Comparison of ENCODE assay signal across 8 mouse cellular contexts in genomic region chr4:54947056-54947990, GRCm38 (mm10). TPM values are rescaled to one million over a fixed set of nuclear protein-coding genes. Genes with fewer than 3 reads are reported as not detected.
DNase-seq lines count a peak whose midpoint lies in the region; ATAC-seq lines count a peak whose summit lies in the region.

No protein-coding gene starts in this region.

- no peaks in the 10 kb centered on the region for H3K9me3 ChIP-seq in embryonic facial prominence, embryonic 14.5 days (ENCODE audit: control insufficient read depth, low read length)
- no peaks in the 10 kb centered on the region for H3K9me3 ChIP-seq in hindbrain, embryonic 12.5 days (replicated peaks)
- H3K9me3 ChIP-seq in limb, embryonic 13.5 days: no peaks in the 10 kb centered on the region
- H3K9me3 ChIP-seq in neural tube, embryonic 11.5 days (ENCODE audit: control insufficient read depth, low read length): no peaks in the 10 kb centered on the region

- peak; percentile 19 for DNase-seq in kidney, adult 11 months
- no peak for DNase-seq in kidney, adult 8-10 months
- DNase-seq in adipocyte (ENCODE audit: low spot score): peak; percentile 78
- DNase-seq in embryonic facial prominence, embryonic 14.5 days (ENCODE audit: low spot score): peak; percentile 86
- peak; percentile 84 for DNase-seq in neural tube, embryonic 11.5 days (ENCODE audit: low spot score)
- DNase-seq in spleen, postnatal 36 days (ENCODE audit: low spot score in 2 of 2): no peak

- H3K4me3 ChIP-seq in embryonic facial prominence, embryonic 14.5 days (ENCODE audit: low read depth, low read length): peak overlapping the region; percentile 67
- H3K4me3 ChIP-seq in hindbrain, embryonic 12.5 days: peak overlapping the region; percentile 85
- peak overlapping the region; percentile 80 for H3K4me3 ChIP-seq in limb, embryonic 13.5 days
- H3K4me3 ChIP-seq in neural tube, embryonic 11.5 days (ENCODE audit: low read depth, low read length): peak overlapping the region; percentile 90

- WGBS in embryonic facial prominence, embryonic 14.5 days: under 1% methylated on average over 31 of the region's 35 CpGs
- WGBS in hindbrain, embryonic 12.5 days: under 1% methylated on average over 30 of the region's 35 CpGs
- WGBS in limb, embryonic 13.5 days: under 1% methylated on average over 32 of the region's 35 CpGs
- 0% methylated on average over 29 of the region's 35 CpGs for WGBS in neural tube, embryonic 11.5 days

- H3K27me3 ChIP-seq in embryonic facial prominence, embryonic 14.5 days (replicated peaks; ENCODE audit: control insufficient read depth, insufficient read depth, low read length): no peaks in the 10 kb centered on the region
- no peaks in the 10 kb centered on the region for H3K27me3 ChIP-seq in hindbrain, embryonic 12.5 days
- no peaks in the 10 kb centered on the region for H3K27me3 ChIP-seq in limb, embryonic 13.5 days
- no peaks in the 10 kb centered on the region for H3K27me3 ChIP-seq in neural tube, embryonic 11.5 days (ENCODE audit: control insufficient read depth, insufficient read depth, low read length)

- H3K27ac ChIP-seq in embryonic facial prominence, embryonic 14.5 days (replicated peaks; ENCODE audit: low read depth, low read length): peak overlapping the region; percentile 91
- peak overlapping the region; percentile 99 for H3K27ac ChIP-seq in hindbrain, embryonic 12.5 days
- H3K27ac ChIP-seq in limb, embryonic 13.5 days: peak overlapping the region; percentile 97
- peak overlapping the region; percentile 99 for H3K27ac ChIP-seq in neural tube, embryonic 11.5 days (ENCODE audit: low read depth, low read length)

- peak overlapping the region; percentile 86 for H3K9ac ChIP-seq in embryonic facial prominence, embryonic 14.5 days (ENCODE audit: low read depth, low read length)
- H3K9ac ChIP-seq in hindbrain, embryonic 12.5 days: peak overlapping the region; percentile 97
- H3K9ac ChIP-seq in limb, embryonic 13.5 days: peak overlapping the region; percentile 94
- H3K9ac ChIP-seq in neural tube, embryonic 11.5 days (ENCODE audit: low read length): peak overlapping the region; percentile 98

- peaks cover 10% of the 10 kb centered on the region for H3K4me1 ChIP-seq in embryonic facial prominence, embryonic 14.5 days (ENCODE audit: control insufficient read depth, insufficient read depth, low read length)
- peaks cover 14% of the 10 kb centered on the region for H3K4me1 ChIP-seq in hindbrain, embryonic 12.5 days
- peaks cover 26% of the 10 kb centered on the region for H3K4me1 ChIP-seq in limb, embryonic 13.5 days
- H3K4me1 ChIP-seq in neural tube, embryonic 11.5 days (ENCODE audit: control insufficient read depth, insufficient read depth, low read length): 0 out of 2 replicates have a peak, but pooled peaks cover 4% of the 10 kb centered on the region

- no peaks in the 10 kb centered on the region for H3K36me3 ChIP-seq in embryonic facial prominence, embryonic 14.5 days (ENCODE audit: control insufficient read depth, insufficient read depth, low read length)
- no peaks in the 10 kb centered on the region for H3K36me3 ChIP-seq in hindbrain, embryonic 12.5 days
- H3K36me3 ChIP-seq in limb, embryonic 13.5 days: no peaks in the 10 kb centered on the region
- H3K36me3 ChIP-seq in neural tube, embryonic 11.5 days (ENCODE audit: control insufficient read depth, insufficient read depth, low read length): no peaks in the 10 kb centered on the region

- ATAC-seq in embryonic facial prominence, embryonic 14.5 days (ENCODE audit: low read depth): peak; percentile 66
- peak; percentile 38 for ATAC-seq in hindbrain, embryonic 12.5 days (ENCODE audit: low FRiP score)
- peak; percentile 35 for ATAC-seq in limb, embryonic 13.5 days (ENCODE audit: low FRiP score, low read depth)
- ATAC-seq in neural tube, embryonic 11.5 days (ENCODE audit: insufficient read depth, low FRiP score, low TSS enrichment): peak; percentile 31

- H3K4me2 ChIP-seq in embryonic facial prominence, embryonic 14.5 days (ENCODE audit: low read depth, low read length): peak overlapping the region; percentile 69
- H3K4me2 ChIP-seq in hindbrain, embryonic 12.5 days (replicated peaks): peak overlapping the region; percentile 58
- peak overlapping the region; percentile 89 for H3K4me2 ChIP-seq in limb, embryonic 13.5 days (replicated peaks)
- H3K4me2 ChIP-seq in neural tube, embryonic 11.5 days (ENCODE audit: low read depth): peak overlapping the region; percentile 51

RNA-seq across cellular contexts. Expression of gene Zfp462, which starts 2.5 kb away (rescaled TPM):
- polyA plus RNA-seq in embryonic facial prominence, embryonic 14.5 days (2014; fragmentation: Nextera tagmentation; extraction: Ambion mirVana): 3.0 and 6.7 TPM in 2 replicates
- 16.3 and 18.3 TPM in 2 replicates for polyA plus RNA-seq in hindbrain, embryonic 12.5 days (2016; fragmentation: Nextera tagmentation; extraction: Ambion mirVana)
- polyA plus RNA-seq in limb, embryonic 13.5 days (2015; fragmentation: Nextera tagmentation; extraction: Ambion mirVana): 6.8 and 7.2 TPM in 2 replicates
- 14.5 and 16.4 TPM in 2 replicates for polyA plus RNA-seq in neural tube, embryonic 11.5 days (2014; fragmentation: Nextera tagmentation; extraction: Ambion mirVana)

Comparison
In these comparisons a context has a peak if more than half of its experiments do, and no peak if none do; other contexts are left out.
1. DNase-seq: peak in kidney, adult 11 months (single experiment), adipocyte (single experiment), embryonic facial prominence, embryonic 14.5 days (single experiment) and neural tube, embryonic 11.5 days (single experiment); none in kidney, adult 8-10 months (0 of 2) and spleen, postnatal 36 days (0 of 2).
2. Peak in every context shown above with its lines, with median percentiles within 50 percentile points of each other: ATAC-seq, H3K27ac ChIP-seq, H3K4me2 ChIP-seq, H3K4me3 ChIP-seq and H3K9ac ChIP-seq.